Mouse (Mus musculus) urinary bladder, postnatal 10 days (tissue): Measurements from ENCODE around the gene Gm7697.
"Not testable (repeated sequence)": the region's sequence is repeated elsewhere in the genome, so short reads cannot be mapped to it uniquely, and the experiment has no call there.

ENCODE experiments used
- DNase-seq: peaks from one replicate; pipeline ENCODE4 v3.0.0; 2022; ENCODE audit warnings: low spot score

Gm7697 gene

DNA sequence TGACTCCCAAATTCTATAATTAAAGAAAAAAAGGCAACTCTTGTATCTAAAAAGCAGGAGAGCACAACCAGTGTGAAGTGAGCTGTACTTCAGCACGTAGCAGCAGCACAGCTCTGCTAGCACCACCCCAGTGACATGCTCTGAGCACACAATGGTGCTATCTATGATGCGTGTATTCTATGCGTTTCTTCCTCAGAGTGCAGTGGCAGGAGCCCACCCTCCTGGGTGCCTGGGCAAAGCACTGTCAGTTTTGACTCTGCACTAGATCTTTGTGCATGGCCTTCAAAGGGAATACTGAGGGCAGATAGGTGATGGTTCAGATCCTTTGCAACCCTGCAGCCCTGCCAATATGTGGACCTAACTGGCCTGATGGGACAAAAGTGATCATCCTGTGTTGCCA, at the start of gene Gm7697:
Gene Gm7697 (minus strand): TSS at position 101 of the 400 bp plus-strand sequence.
- DNase-seq = not testable (repeated sequence)

DNA sequence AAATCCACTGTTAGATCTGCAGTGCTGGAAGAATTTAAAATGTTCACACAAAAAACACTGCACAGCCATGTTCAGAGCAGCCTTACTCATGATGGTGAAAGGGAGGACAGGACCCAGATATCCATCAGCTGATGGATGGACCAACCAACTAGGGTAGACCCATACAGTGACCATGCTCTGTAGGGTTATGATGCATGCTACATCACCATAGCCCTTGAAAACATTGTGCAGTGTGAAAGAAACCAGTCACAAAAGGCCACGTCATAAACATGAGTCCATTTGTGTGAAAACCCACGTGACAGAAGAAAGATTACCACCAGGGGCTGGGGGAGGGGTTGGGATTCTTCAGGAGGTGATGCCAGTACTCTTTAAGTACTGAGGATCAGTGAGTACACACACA, 28.5 kb upstream of the Gm7697 start:
- not testable (repeated sequence) for DNase-seq

DNA sequence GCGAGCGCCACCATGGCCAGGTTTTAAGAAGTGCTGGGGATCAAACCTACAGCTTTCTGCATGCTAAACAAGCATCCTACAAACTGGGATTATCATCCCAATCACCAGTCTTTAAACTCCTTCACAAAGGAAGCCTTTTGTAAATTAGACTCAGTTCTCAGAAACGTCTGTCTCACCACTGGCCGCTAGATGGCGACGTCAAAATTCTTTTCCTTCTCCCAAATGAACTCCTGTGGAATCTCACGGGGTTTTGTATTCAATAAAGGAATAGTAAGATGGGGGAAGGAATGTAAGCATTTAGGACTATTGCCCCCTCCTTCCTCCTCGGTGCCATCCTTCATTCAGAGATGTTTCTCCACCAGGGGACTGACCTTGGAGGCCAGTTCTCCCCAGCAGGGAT, 26.8 kb upstream of the Gm7697 start:
- not testable (repeated sequence) for DNase-seq

- DNase-seq = not testable (repeated sequence)
These were observed 25.3 kb upstream of the Gm7697 start for GRCm38 (mm10) chr8:69548114-69548513.

DNA sequence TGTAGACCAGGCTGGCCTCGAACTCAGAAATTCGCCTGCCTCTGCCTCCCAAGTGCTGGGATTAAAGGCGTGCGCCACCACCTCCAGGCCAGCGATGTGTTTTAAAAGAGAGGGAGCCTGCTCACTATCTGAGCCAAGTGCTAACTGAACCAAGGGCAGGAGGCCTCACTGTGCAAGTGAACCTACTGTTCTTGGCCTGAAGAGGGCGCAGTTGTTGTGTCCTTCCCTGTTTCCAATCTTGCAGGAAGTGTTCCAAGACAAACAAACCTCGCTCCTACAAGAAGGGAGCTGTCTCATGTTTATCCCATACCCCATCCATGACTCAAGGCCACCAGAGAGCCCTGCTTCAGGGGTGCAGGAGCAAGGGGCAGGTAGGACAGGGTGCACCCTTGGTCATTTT, 24.4 kb upstream of the Gm7697 start:
- not testable (repeated sequence) for DNase-seq

- not testable (repeated sequence) for DNase-seq
These were observed 22.2 kb upstream of the Gm7697 start for GRCm38 (mm10) chr8:69545020-69545419.

DNA sequence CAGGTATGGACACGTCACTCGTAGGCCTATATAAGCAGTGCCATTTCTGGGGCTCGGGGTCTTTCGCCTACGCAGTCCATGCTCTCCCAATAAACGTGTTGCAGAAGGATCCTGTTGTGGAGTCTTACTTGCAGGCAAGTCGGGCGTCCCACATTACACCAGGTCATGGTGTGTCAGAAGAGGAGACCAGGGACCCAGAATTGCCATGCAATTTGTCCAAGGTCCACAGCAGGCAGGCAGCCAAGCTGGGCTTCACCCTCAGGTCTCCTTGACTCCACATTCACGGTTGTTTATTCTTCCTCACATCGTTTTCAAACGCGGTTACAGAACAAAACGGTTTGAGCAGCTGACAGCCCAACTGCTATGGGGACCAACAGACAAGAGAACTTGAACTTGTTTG, 21.7 kb upstream of the Gm7697 start:
- not testable (repeated sequence) for DNase-seq

- not testable (repeated sequence) for DNase-seq
These were observed 21.2 kb upstream of the Gm7697 start for GRCm38 (mm10) chr8:69543984-69544383.

DNA sequence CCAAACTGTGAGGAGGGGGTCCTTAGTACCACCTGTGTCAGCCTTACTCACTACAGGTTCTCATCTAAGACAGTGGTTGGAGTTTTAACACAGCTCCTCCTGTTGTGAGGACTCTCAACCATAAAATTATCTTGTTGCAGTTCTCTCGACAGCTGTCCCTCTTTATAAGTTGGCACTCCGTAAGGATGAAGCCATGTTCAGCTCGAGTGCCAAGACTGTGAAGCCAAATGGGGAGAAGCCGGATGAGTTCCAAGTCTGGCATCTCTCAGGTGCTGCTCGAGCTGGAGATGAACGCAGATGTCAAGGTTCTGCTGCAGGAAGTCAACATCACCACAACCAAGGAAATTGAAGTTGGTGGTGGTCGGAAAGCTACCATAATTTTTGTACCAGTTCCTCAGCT, 18.0 kb upstream of the Gm7697 start:
- not testable (repeated sequence) for DNase-seq

GRCm38 (mm10) chr8:69540331-69540730, 17.6 kb upstream of the Gm7697 start:
- not testable (repeated sequence) for DNase-seq

DNA sequence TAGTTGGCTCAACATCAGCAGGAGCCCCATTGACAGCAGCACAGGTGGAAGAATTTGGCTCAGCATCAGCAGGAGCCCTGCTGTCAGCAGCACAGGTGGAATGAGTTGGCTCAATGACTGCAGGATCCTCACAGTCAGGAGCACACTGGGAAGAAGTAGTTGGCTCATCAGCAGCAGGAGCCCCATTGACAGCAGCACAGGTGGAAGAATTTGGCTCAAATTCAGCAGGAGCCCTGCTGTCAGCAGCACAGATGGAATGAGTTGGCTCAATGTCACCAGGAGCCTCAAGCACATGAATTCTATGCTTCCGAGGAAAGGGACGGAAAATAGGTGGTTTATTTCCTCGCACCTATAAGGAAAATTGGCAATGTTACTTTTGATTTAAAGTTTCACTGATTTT, 47.8 kb downstream of the Gm7697 start:
- not testable (repeated sequence) for DNase-seq

- not testable (repeated sequence) for DNase-seq
These were observed 69.3 kb downstream of the Gm7697 start, which contains the start of gene Gm9495 for GRCm38 (mm10) chr8:69453465-69453864. Gene Gm9495 (minus strand): TSS chr8:69453565.
